Mouse (Mus musculus) olfactory bulb, adult 2 months (tissue): ENCODE data around the gene Adh1.

ENCODE experiments used
- CTCF ChIP-seq: fragments of 200-500 bp; IDR thresholded peaks from 2 replicates; pipeline ENCODE4 v1.5.1; 2012; ENCODE audit warnings: low read depth, mild to moderate bottlenecking, low read length, moderate library complexity; ENCODE audit not compliant: insufficient read depth
- POLR2A ChIP-seq: fragments of 200-500 bp; IDR thresholded peaks from 2 replicates; pipeline ENCODE4 v1.6.1; 2012; ENCODE audit warnings: mild to moderate bottlenecking, low read depth, low read length, moderate library complexity; ENCODE audit not compliant: insufficient read depth

GRCm38 (mm10) chr3:138222511-138222910 lies 38.3 kb upstream of the Adh1 start:
- no peak for TF ChIP-seq CTCF
- no peak for TF ChIP-seq POLR2A
